Mouse (Mus musculus) liver, embryonic 14.5 days (tissue): ENCODE measurements at regions not wholly inside any gene's neighbourhood (a gene's known extent, or its start where the extent isn't known, plus 50 kb on each side); places are given as distances from the start of the nearest gene placed in this dataset.

Experiments
- ATAC-seq: fragments of 200-750 bp; cut with Nextera tagmentation; 2 replicates; pipeline ENCODE4 v1.8.0; 2017; ENCODE audit warnings: moderate number of reproducible peaks, mild to moderate bottlenecking, moderate library complexity; ENCODE audit not compliant: insufficient read depth
- DNase-seq, 3 experiments: peaks; one replicate each; pipeline ENCODE4 v3.0.0-alpha.2; 2012 to 2013; ENCODE audit warnings: low read depth in 3 of 3, low spot score in 3 of 3
- H3K27ac ChIP-seq: fragments of 300-500 bp; sonication (generic); 2 replicates; pipeline ENCODE4 v1.5.1; 2014; ENCODE audit warnings: moderate library complexity, mild to moderate bottlenecking, control low read depth, inconsistent platforms
- H3K27me3 ChIP-seq: fragments of 300-500 bp; sonication (generic); 2 replicates; pipeline ENCODE4 v1.6.1; 2014; ENCODE audit warnings: mild to moderate bottlenecking, low read length, moderate library complexity; ENCODE audit not compliant: control insufficient read depth, insufficient read depth
- H3K36me3 ChIP-seq: fragments of 300-500 bp; sonication (generic); replicated peaks from 2 replicates; pipeline ENCODE4 v1.6.1; 2014; ENCODE audit warnings: low read depth; ENCODE audit not compliant: control insufficient read depth, insufficient read depth
- H3K4me1 ChIP-seq, 2 experiments: fragments of 200-500 bp in 1 of 2; fragments of 300-500 bp in 1 of 2; sonication (generic) in 1 of 2; replicated peaks; 2 replicates each; pipeline ENCODE4 v1.6.1; 2012 to 2014; ENCODE audit warnings: antibody characterized with exemption in 1 of 2, inconsistent platforms in 1 of 2, low read length in 1 of 2; ENCODE audit not compliant: control insufficient read depth in 2 of 2, insufficient read depth in 2 of 2
- H3K4me2 ChIP-seq: fragments of 300-500 bp; sonication (generic); 2 replicates; pipeline ENCODE4 v1.6.1; 2014; ENCODE audit warnings: low read depth, mild to moderate bottlenecking, control low read depth, moderate library complexity
- H3K4me3 ChIP-seq, 2 experiments: fragments of 200-500 bp in 1 of 2; fragments of 300-500 bp in 1 of 2; sonication (generic) in 1 of 2; 2 replicates each; pipeline ENCODE4 v1.5.1; 2012 to 2014; ENCODE audit warnings: low read depth in 2 of 2, low read length in 2 of 2, mild to moderate bottlenecking in 2 of 2, control low read depth in 1 of 2, inconsistent platforms in 1 of 2, moderate library complexity in 1 of 2; ENCODE audit not compliant: insufficient read depth in 1 of 2
- H3K9ac ChIP-seq: fragments of 300-500 bp; sonication (generic); replicated peaks from 2 replicates; pipeline ENCODE4 v1.6.1; 2014; ENCODE audit warnings: mild to moderate bottlenecking, control low read depth, moderate library complexity
- H3K9me3 ChIP-seq: fragments of 300-500 bp; sonication (generic); 2 replicates; pipeline ENCODE4 v1.6.1; 2016; ENCODE audit warnings: low read length, mixed read lengths; ENCODE audit not compliant: control insufficient read depth
- CTCF ChIP-seq: IDR thresholded peaks from 2 replicates; pipeline ENCODE4 v1.5.1; 2016; ENCODE audit warnings: antibody characterized with exemption, low read depth, control low read depth
- EP300 ChIP-seq: IDR thresholded peaks from 2 replicates; pipeline ENCODE4 v1.6.1; 2016; ENCODE audit warnings: antibody characterized with exemption, low read depth
- WGBS: fragments of 180-500 bp; shearing (Covaris S2); extraction: QIAGEN DNeasy Blood & Tissue Kit; methylation state at CpG from one replicate; pipeline ENCODE4 v1.1.7; 2014; ENCODE audit not compliant: insufficient replicate concordance; 5-methylcytosine and 5-hydroxymethylcytosine counted together

- TF ChIP-seq EP300 (no peak), CTCF (no peak)
- Histone ChIP-seq H3K9ac (no peak overlapping the region), H3K27me3 (no peaks in the 10 kb centered on the region), H3K4me2 (no peak overlapping the region), H3K27ac (no peak overlapping the region), H3K36me3 (no peaks in the 10 kb centered on the region), H3K4me3 (no peak overlapping the region), H3K4me1 (no peaks in the 10 kb centered on the region), H3K9me3 (no peaks in the 10 kb centered on the region)
- 64% methylated on average over 2 of the region's 2 CpGs for WGBS
- DNase-seq (no peak), ATAC-seq (no peak)
These were observed 902.1 kb upstream of the B3galt2 start for GRCm38 (mm10) chr1:142738376-142738775.

DNA sequence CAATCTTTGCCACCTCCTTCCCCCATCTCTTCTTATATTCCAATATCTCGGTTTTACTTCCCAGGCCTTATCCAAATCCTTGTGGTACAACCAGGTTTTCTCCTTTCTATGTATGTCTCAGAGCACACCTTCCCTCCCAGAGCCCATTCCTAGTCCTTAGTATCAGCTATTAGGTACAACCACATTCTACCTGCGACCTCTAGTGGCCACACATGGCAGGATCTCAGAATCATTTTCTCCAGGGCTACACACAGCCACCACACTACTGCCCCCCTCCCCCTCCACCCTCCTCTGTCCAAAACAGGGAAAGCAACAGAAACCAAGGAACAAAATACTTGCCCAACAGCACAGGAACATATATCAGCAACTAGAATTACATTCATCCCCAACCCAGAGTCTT is 898.2 kb upstream of the B3galt2 start:
- Histone ChIP-seq H3K4me1 (no peaks in the 10 kb centered on the region), H3K9me3 (no peaks in the 10 kb centered on the region), H3K9ac (no peak overlapping the region), H3K36me3 (no peaks in the 10 kb centered on the region), H3K4me2 (no peak overlapping the region), H3K27ac (no peak overlapping the region), H3K4me3 (no peak overlapping the region), H3K27me3 (no peaks in the 10 kb centered on the region)
- 5% methylated on average over 2 of the region's 2 CpGs for WGBS
- peak; percentile 65 for TF ChIP-seq CTCF
- TF ChIP-seq EP300 = no peak
- no peak for ATAC-seq
- no peak for DNase-seq

- H3K4me2 ChIP-seq = no peak overlapping the region
- ATAC-seq (no peak), DNase-seq (no peak)
- H3K27ac ChIP-seq = no peak overlapping the region
- H3K9me3 ChIP-seq = no peaks in the 10 kb centered on the region
- no peaks in the 10 kb centered on the region for H3K36me3 ChIP-seq
- no peak overlapping the region for H3K9ac ChIP-seq
- TF ChIP-seq EP300 (no peak), CTCF (no peak)
- H3K4me3 ChIP-seq = no peak overlapping the region
- no peaks in the 10 kb centered on the region for H3K4me1 ChIP-seq
- 73% methylated on average over 2 of the region's 2 CpGs for WGBS
- H3K27me3 ChIP-seq = no peaks in the 10 kb centered on the region
These were observed 869.5 kb upstream of the B3galt2 start for GRCm38 (mm10) chr1:142771010-142771409.
